Comparison of ENCODE assay signal across 21 mouse cellular contexts in genomic region chr1:133075651-133076400, GRCm38 (mm10). TPM values are rescaled to one million over a fixed set of nuclear protein-coding genes. Genes with fewer than 3 reads are reported as not detected.
A peak's percentile ranks its signal among the peaks of the same experiment; 100 is the strongest.
DNase-seq lines count a peak whose midpoint lies in the region; ATAC-seq lines count a peak whose summit lies in the region.
"Had no signal": no experiment of that assay in that cellular context is flagged by ENCODE, and none has a peak within 500 bp of the region (broad histone marks: within the 10 kb centered on the region; RNA-seq: fewer than 3 reads in every experiment).

No protein-coding gene starts in this region.

- H3K4me3 ChIP-seq in forebrain, embryonic 10.5 days: no peak overlapping the region
- no peak overlapping the region for H3K4me3 ChIP-seq in forebrain, embryonic 11.5 days (ENCODE audit: low read depth, low read length)
- H3K4me3 ChIP-seq in heart, embryonic 12.5 days: no peak overlapping the region
- H3K4me3 ChIP-seq in heart, embryonic 10.5 days: no peak overlapping the region
- H3K4me3 ChIP-seq in intestine, embryonic 14.5 days (ENCODE audit: low read depth, low read length): no peak overlapping the region
- no peak overlapping the region for H3K4me3 ChIP-seq in intestine, embryonic 15.5 days (replicated peaks)
- H3K4me3 ChIP-seq: midbrain, embryonic 12.5 days; neural tube, embryonic 12.5 days had no signal

- H3K4me1 ChIP-seq in forebrain, embryonic 10.5 days: peaks cover 78% of the 10 kb centered on the region
- H3K4me1 ChIP-seq in forebrain, embryonic 11.5 days (replicated peaks; ENCODE audit: control insufficient read depth, insufficient read depth, low read length): peaks cover 15% of the 10 kb centered on the region; the same call in 1 of the 2 replicates
- H3K4me1 ChIP-seq in heart, embryonic 12.5 days (replicated peaks): peaks cover 57% of the 10 kb centered on the region
- H3K4me1 ChIP-seq in heart, embryonic 10.5 days: peaks cover 66% of the 10 kb centered on the region
- H3K4me1 ChIP-seq in intestine, embryonic 14.5 days (replicated peaks; ENCODE audit: control insufficient read depth, insufficient read depth, low read length): peaks cover 27% of the 10 kb centered on the region
- H3K4me1 ChIP-seq in intestine, embryonic 15.5 days (replicated peaks): peaks cover 30% of the 10 kb centered on the region

- no peak for DNase-seq in forebrain, embryonic 10.5 days (ENCODE audit: extremely low spot score, low spot score)
- no peak for DNase-seq in forebrain, embryonic 11.5 days (ENCODE audit: low spot score)
- no peak for DNase-seq in heart, embryonic 10.5 days (ENCODE audit: low spot score)
- no peak for DNase-seq in intestine, embryonic 14.5 days (ENCODE audit: low spot score)
- DNase-seq in 416B (ENCODE audit: low read depth): peak; percentile 40
- no peak for DNase-seq in cerebellum, postnatal 10 days
- DNase-seq: adrenal gland, postnatal 10 days; cerebellum, adult 9-11 months; gastrocnemius, postnatal 25 days; kidney, adult 9 months; kidney, postnatal 25 days; right cerebral cortex, postnatal 4 days; thymus, postnatal 36 days had no signal

- no peak overlapping the region for H3K4me2 ChIP-seq in forebrain, embryonic 11.5 days (ENCODE audit: low read depth, low read length, severe bottlenecking)
- H3K4me2 ChIP-seq in heart, embryonic 12.5 days: no peak overlapping the region
- H3K4me2 ChIP-seq in intestine, embryonic 14.5 days (ENCODE audit: low read length): no peak overlapping the region
- no peak overlapping the region for H3K4me2 ChIP-seq in intestine, embryonic 15.5 days (replicated peaks)
- H3K4me2 ChIP-seq: hindbrain, embryonic 14.5 days; midbrain, embryonic 12.5 days; neural tube, embryonic 12.5 days had no signal

- H3K9ac ChIP-seq in forebrain, embryonic 11.5 days (ENCODE audit: low read length): no peak overlapping the region
- H3K9ac ChIP-seq in heart, embryonic 12.5 days: no peak overlapping the region
- no peak overlapping the region for H3K9ac ChIP-seq in intestine, embryonic 14.5 days (ENCODE audit: low read length)
- H3K9ac ChIP-seq in intestine, embryonic 15.5 days: no peak overlapping the region
- H3K9ac ChIP-seq: hindbrain, embryonic 14.5 days; liver, embryonic 14.5 days; midbrain, embryonic 12.5 days; neural tube, embryonic 12.5 days had no signal

- peak overlapping the region; percentile 95; the same call in 1 of the 2 replicates for H3K27ac ChIP-seq in forebrain, embryonic 10.5 days
- no peak overlapping the region for H3K27ac ChIP-seq in forebrain, embryonic 11.5 days (ENCODE audit: low read depth, low read length)
- H3K27ac ChIP-seq in heart, embryonic 12.5 days (ENCODE audit: poor library complexity, severe bottlenecking): peak overlapping the region; percentile 71
- no peak overlapping the region for H3K27ac ChIP-seq in heart, embryonic 10.5 days
- H3K27ac ChIP-seq in intestine, embryonic 14.5 days (ENCODE audit: low read depth): peak overlapping the region; percentile 79; the same call in 1 of the 2 replicates
- H3K27ac ChIP-seq in intestine, embryonic 15.5 days: no peak overlapping the region
- H3K27ac ChIP-seq: hindbrain, embryonic 14.5 days; liver, embryonic 14.5 days; neural tube, embryonic 12.5 days had no signal

- H3K36me3 ChIP-seq in forebrain, embryonic 10.5 days (replicated peaks): peaks cover 96% of the 10 kb centered on the region
- no peaks in the 10 kb centered on the region; the same call in 1 of the 2 replicates for H3K36me3 ChIP-seq in forebrain, embryonic 11.5 days (ENCODE audit: control insufficient read depth, insufficient read depth, low read length)
- peaks cover 56% of the 10 kb centered on the region for H3K36me3 ChIP-seq in heart, embryonic 12.5 days
- H3K36me3 ChIP-seq in heart, embryonic 10.5 days: peaks cover 63% of the 10 kb centered on the region
- H3K36me3 ChIP-seq in intestine, embryonic 14.5 days (ENCODE audit: control insufficient read depth, insufficient read depth, low read length): peaks cover 10% of the 10 kb centered on the region; the same call in 1 of the 2 replicates
- H3K36me3 ChIP-seq in intestine, embryonic 15.5 days: peaks cover under 1% of the 10 kb centered on the region

- no peaks in the 10 kb centered on the region for H3K9me3 ChIP-seq in forebrain, embryonic 10.5 days
- no peaks in the 10 kb centered on the region for H3K9me3 ChIP-seq in forebrain, embryonic 11.5 days (ENCODE audit: control insufficient read depth, low read length)
- no peaks in the 10 kb centered on the region for H3K9me3 ChIP-seq in heart, embryonic 12.5 days (replicated peaks)
- H3K9me3 ChIP-seq in heart, embryonic 10.5 days: no peaks in the 10 kb centered on the region
- no peaks in the 10 kb centered on the region for H3K9me3 ChIP-seq in intestine, embryonic 14.5 days (ENCODE audit: control insufficient read depth, low read length)
- H3K9me3 ChIP-seq in intestine, embryonic 15.5 days: no peaks in the 10 kb centered on the region
- H3K9me3 ChIP-seq: midbrain, embryonic 12.5 days; neural tube, embryonic 12.5 days had no signal

- ATAC-seq in forebrain, embryonic 11.5 days (replicated peaks; ENCODE audit: low FRiP score): no peak
- no peak for ATAC-seq in heart, embryonic 12.5 days (ENCODE audit: insufficient number of reproducible peaks, low FRiP score)
- no peak for ATAC-seq in intestine, embryonic 14.5 days (replicated peaks; ENCODE audit: low FRiP score, low TSS enrichment, low read depth)
- ATAC-seq in intestine, embryonic 15.5 days: no peak
- ATAC-seq: CD4-positive, CD25-positive, alpha-beta regulatory T cell, adult 4 months; Patski had no signal

- WGBS in forebrain, embryonic 10.5 days: 86% methylated on average over 6 of the region's 6 CpGs
- 88% methylated on average over 6 of the region's 6 CpGs for WGBS in forebrain, embryonic 11.5 days
- 58% methylated on average over 6 of the region's 6 CpGs for WGBS in heart, embryonic 12.5 days
- WGBS in heart, embryonic 10.5 days: 60% methylated on average over 6 of the region's 6 CpGs
- WGBS in intestine, embryonic 14.5 days: 74% methylated on average over 6 of the region's 6 CpGs
- 78% methylated on average over 6 of the region's 6 CpGs for WGBS in intestine, embryonic 15.5 days

- no peaks in the 10 kb centered on the region for H3K27me3 ChIP-seq in forebrain, embryonic 10.5 days (ENCODE audit: poor library complexity, severe bottlenecking)
- no peaks in the 10 kb centered on the region for H3K27me3 ChIP-seq in forebrain, embryonic 11.5 days (ENCODE audit: control insufficient read depth, insufficient read depth, low read length)
- H3K27me3 ChIP-seq in heart, embryonic 12.5 days (replicated peaks): no peaks in the 10 kb centered on the region
- H3K27me3 ChIP-seq in heart, embryonic 10.5 days (ENCODE audit: insufficient read depth, poor library complexity, severe bottlenecking): no peaks in the 10 kb centered on the region
- no peaks in the 10 kb centered on the region for H3K27me3 ChIP-seq in intestine, embryonic 14.5 days (replicated peaks; ENCODE audit: control insufficient read depth, insufficient read depth, low read length)
- H3K27me3 ChIP-seq in intestine, embryonic 15.5 days (replicated peaks): no peaks in the 10 kb centered on the region
- H3K27me3 ChIP-seq: midbrain, embryonic 12.5 days; neural tube, embryonic 12.5 days; Patski had no signal

RNA-seq across cellular contexts. Expression of gene Pik3c2b, which starts 30.4 kb away (rescaled TPM):
- 13.6 and 13.7 TPM in 2 replicates for polyA plus RNA-seq in forebrain, embryonic 10.5 days (2016; fragmentation: Nextera tagmentation; extraction: Ambion mirVana)
- 25.3 and 25.7 TPM in 2 replicates for polyA plus RNA-seq in forebrain, embryonic 11.5 days (2014; fragmentation: Nextera tagmentation; extraction: Ambion mirVana)
- polyA plus RNA-seq in heart, embryonic 12.5 days (2016; fragmentation: Nextera tagmentation; extraction: Ambion mirVana): 11.5 and 11.7 TPM in 2 replicates
- 7.9 and 11.5 TPM in 2 replicates for polyA plus RNA-seq in heart, embryonic 10.5 days (2016; fragmentation: Nextera tagmentation; extraction: Ambion mirVana)
- 9.8 and 11.4 TPM in 2 replicates for polyA plus RNA-seq in intestine, embryonic 14.5 days (2014; fragmentation: Nextera tagmentation; extraction: Ambion mirVana)
- 6.1 and 7.0 TPM in 2 replicates for polyA plus RNA-seq in intestine, embryonic 15.5 days (2015; fragmentation: Nextera tagmentation; extraction: Ambion mirVana)

RNA-seq across cellular contexts. Expression of gene Mdm4, which starts 45.5 kb away (rescaled TPM):
- polyA plus RNA-seq in forebrain, embryonic 10.5 days (2016; fragmentation: Nextera tagmentation; extraction: Ambion mirVana): 38.5 and 38.8 TPM in 2 replicates
- polyA plus RNA-seq in forebrain, embryonic 11.5 days (2014; fragmentation: Nextera tagmentation; extraction: Ambion mirVana): 44.7 and 51.0 TPM in 2 replicates
- polyA plus RNA-seq in heart, embryonic 12.5 days (2016; fragmentation: Nextera tagmentation; extraction: Ambion mirVana): 31.3 and 35.5 TPM in 2 replicates
- 30.7 and 32.8 TPM in 2 replicates for polyA plus RNA-seq in heart, embryonic 10.5 days (2016; fragmentation: Nextera tagmentation; extraction: Ambion mirVana)
- 49.7 TPM in 2 replicates for polyA plus RNA-seq in intestine, embryonic 14.5 days (2014; fragmentation: Nextera tagmentation; extraction: Ambion mirVana)
- polyA plus RNA-seq in intestine, embryonic 15.5 days (2015; fragmentation: Nextera tagmentation; extraction: Ambion mirVana): 27.1 and 31.9 TPM in 2 replicates

RNA-seq across cellular contexts. Expression of gene Ppp1r15b, which starts 55.1 kb away (rescaled TPM):
- 59.1 and 59.3 TPM in 2 replicates for polyA plus RNA-seq in forebrain, embryonic 10.5 days (2016; fragmentation: Nextera tagmentation; extraction: Ambion mirVana)
- polyA plus RNA-seq in forebrain, embryonic 11.5 days (2014; fragmentation: Nextera tagmentation; extraction: Ambion mirVana): 62.8 and 69.7 TPM in 2 replicates
- 42.3 and 46.2 TPM in 2 replicates for polyA plus RNA-seq in heart, embryonic 12.5 days (2016; fragmentation: Nextera tagmentation; extraction: Ambion mirVana)
- 44.9 and 46.1 TPM in 2 replicates for polyA plus RNA-seq in heart, embryonic 10.5 days (2016; fragmentation: Nextera tagmentation; extraction: Ambion mirVana)
- 50.6 and 54.4 TPM in 2 replicates for polyA plus RNA-seq in intestine, embryonic 14.5 days (2014; fragmentation: Nextera tagmentation; extraction: Ambion mirVana)
- 46.7 and 46.9 TPM in 2 replicates for polyA plus RNA-seq in intestine, embryonic 15.5 days (2015; fragmentation: Nextera tagmentation; extraction: Ambion mirVana)

Comparison
In these comparisons a context has a peak if more than half of its experiments do, and no peak if none do; other contexts are left out.
1. H3K27ac ChIP-seq: peak in forebrain, embryonic 10.5 days (single experiment), heart, embryonic 12.5 days (single experiment) and intestine, embryonic 14.5 days (single experiment); none in forebrain, embryonic 11.5 days (single experiment), heart, embryonic 10.5 days (single experiment) and intestine, embryonic 15.5 days (single experiment).